Mouse (Mus musculus): Measurements from ENCODE around the gene Atg7. TPM values are rescaled to one million over a fixed set of nuclear protein-coding genes. Genes with fewer than 3 reads are reported as not detected.

The Atg7 gene
- total RNA-seq, 2 experiments from 2014 or later, result 15.3 to 16.1 TPM

DNA sequence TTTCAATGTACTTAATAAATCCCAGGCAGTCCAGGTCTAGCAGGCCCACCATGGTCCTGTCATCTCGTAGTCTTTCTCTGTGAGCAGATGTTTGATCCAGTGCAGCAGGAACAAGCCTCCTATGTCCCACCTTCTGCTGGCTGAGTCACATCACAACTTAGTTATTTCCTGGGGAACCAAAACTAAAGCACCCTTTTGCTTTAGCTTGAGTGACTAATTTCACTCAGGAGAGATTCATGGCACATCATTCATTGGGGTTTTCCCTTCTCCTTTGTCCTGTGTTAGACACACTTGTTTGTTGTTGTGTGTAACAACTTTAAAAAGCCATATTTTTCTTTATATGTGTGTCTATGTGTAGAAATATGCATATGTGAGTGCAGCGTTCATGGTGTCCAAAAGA is 200.0 kb downstream of the Atg7 start:
- intact Hi-C loops (cut with DNase I), result no loop called here
- DNase-seq, result no peak

DNA sequence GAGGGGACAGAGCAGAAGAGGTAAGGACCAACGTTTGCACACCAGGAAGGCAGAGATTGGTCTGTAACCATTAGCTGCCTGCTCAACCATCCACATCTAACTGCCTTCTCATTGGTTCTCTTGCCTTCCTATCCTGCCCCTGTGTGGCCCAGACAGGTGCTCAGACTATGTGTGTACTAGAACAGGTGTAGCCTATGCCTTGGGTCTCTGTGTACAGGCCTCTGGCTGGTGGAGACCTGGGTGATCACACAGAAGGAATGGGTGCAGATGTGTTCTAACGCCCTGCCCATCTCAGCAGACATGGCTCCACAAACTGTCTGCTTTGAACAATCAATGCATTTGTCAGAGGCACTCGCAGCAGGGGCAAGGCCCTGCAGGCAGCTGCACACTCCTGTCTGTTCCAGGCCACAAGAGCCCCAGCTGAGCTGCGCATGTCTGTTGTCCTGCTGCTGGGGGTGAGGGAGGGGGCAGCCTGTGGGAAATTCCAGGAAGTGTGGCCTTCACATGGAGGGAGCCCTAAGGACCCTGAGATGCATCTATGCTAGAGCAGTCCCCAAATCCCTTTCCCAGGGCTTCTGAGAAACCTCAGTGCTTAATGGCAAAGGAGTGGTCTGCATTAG is 203.4 kb downstream of the Atg7 start:
- intact Hi-C loops (cut with DNase I), result no loop called here
- no peak for DNase-seq

DNA sequence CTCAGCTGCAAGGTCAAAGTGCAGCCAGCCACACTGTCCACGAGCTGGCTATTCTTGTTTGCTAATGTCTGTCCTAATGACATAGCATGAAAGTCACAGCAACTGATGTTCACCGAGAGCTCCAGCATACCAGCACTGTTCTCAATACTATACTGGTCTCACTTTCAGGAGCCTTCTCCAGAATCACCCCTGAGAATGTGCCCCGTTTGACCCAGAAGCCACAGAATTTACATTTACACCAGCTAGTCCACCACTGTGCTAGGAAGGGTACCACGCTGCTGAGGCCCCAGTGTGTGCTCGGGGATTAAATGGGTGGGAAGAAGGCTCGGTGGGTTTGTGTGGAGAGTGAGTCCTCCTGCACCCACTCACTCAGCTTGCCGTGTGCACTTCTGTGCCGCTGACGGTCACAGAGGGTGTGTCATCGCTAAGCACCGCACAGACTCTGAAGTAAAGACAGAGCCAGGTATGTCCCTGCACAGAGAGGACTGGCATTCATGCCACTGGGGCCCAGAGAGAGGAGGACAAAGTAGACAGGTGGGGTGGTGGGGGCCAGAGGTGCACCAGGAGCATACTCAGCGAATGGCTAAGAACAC is 204.8 kb downstream of the Atg7 start:
- intact Hi-C loops (cut with DNase I), result no loop called here
- DNase-seq, result no peak

- intact Hi-C loops (cut with DNase I), result no loop called here
- DNase-seq, result no peak
Measured at GRCm38 (mm10) chr6:114848761-114849160, 205.9 kb downstream of the Atg7 start.

GRCm38 (mm10) chr6:114849787-114850186 is 206.9 kb downstream of the Atg7 start:
- no peak for DNase-seq
- intact Hi-C loops (cut with DNase I), result loop anchor here (10.0 kb wide), 1 partner anchor 185 kb away; the partner anchor contains the start of gene Tamm41

- intact Hi-C loops (cut with DNase I), result loop anchor here (10.0 kb wide), 1 partner anchor 183 kb away; the partner anchor contains the start of gene Tamm41
- no peak for DNase-seq
Measured at GRCm38 (mm10) chr6:114851688-114852087, 208.8 kb downstream of the Atg7 start.

GRCm38 (mm10) chr6:114852739-114853138 is 209.8 kb downstream of the Atg7 start:
- intact Hi-C loops (cut with DNase I), result loop anchor here (10.0 kb wide), 1 partner anchor 182 kb away; the partner anchor contains the start of gene Tamm41
- DNase-seq, result no peak

- intact Hi-C loops (cut with DNase I), result loop anchor here (10.0 kb wide), 1 partner anchor 180 kb away; the partner anchor contains the start of gene Tamm41
- DNase-seq, result no peak
Measured at GRCm38 (mm10) chr6:114854368-114854767, 211.5 kb downstream of the Atg7 start.

DNA sequence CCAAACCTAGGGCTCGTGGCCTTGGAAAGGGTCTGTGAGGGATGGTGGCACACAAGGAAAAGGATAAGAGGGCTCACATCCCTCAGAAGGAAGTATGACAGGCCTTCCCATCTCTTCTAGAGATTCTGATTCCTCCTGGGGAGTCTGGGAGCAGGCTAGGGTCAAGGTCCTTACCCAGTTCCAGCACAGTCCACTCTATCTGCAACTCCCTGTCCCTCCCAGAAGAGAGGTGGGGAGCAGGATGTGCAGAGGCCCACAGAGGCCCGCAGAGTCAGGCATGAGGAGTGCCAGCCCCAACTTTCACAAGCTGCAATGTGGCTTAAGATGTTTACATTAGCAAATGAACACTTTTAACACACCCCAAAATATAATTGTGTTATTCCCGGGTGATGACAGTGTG is 212.7 kb downstream of the Atg7 start:
- intact Hi-C loops (cut with DNase I), result loop anchor here (10.0 kb wide), 1 partner anchor 179 kb away; the partner anchor contains the start of gene Tamm41
- DNase-seq, result no peak

GRCm38 (mm10) chr6:114856501-114856900 is 213.6 kb downstream of the Atg7 start:
- DNase-seq, result no peak
- intact Hi-C loops (cut with DNase I), result loop anchor here (10.0 kb wide), 1 partner anchor 178 kb away; the partner anchor contains the start of gene Tamm41

DNA sequence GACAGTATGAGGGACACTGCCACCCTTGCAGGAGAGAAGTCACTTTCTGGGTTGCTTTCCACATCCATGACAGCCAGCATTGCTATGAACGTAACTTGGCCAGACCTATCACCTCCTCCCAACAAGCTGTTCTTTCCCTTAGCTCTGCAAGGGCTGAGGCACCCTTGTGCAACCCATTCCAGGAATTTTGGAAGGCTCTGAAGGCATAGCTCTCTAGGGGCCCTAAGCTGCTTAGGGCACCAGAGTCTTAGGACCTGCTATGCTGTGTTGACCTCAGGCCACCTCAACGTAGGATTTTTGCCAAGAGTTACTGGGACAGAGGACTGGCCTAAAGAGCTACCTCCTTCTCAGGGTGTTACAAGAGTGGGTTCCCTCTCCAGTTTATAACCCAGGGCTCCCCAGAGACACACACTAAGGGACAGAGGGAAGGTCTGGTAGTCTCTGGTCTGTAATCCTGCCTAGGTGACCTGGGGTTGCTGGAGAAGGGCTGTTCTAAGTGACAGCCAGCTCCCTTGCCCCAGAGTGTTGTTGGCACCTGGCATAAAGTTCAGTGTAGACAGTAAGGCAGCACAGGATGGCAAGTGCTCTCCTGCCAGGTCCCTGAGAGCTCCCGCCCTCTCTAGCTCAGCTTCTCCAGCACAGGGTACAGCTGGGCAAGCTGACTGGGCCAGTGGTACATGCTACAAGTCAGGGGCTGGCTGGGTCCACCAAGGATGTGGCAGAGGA is 215.3 kb downstream of the Atg7 start:
- intact Hi-C loops (cut with DNase I), result loop anchor here (10.0 kb wide), 1 partner anchor 177 kb away; the partner anchor contains the start of gene Tamm41
- peak in 1 of 2 experiments; percentile 49 for DNase-seq

GRCm38 (mm10) chr6:114858722-114859053 is 215.8 kb downstream of the Atg7 start:
- no peak for DNase-seq
- intact Hi-C loops (cut with DNase I), result loop anchor here (10.0 kb wide), 1 partner anchor 176 kb away; the partner anchor contains the start of gene Tamm41

DNA sequence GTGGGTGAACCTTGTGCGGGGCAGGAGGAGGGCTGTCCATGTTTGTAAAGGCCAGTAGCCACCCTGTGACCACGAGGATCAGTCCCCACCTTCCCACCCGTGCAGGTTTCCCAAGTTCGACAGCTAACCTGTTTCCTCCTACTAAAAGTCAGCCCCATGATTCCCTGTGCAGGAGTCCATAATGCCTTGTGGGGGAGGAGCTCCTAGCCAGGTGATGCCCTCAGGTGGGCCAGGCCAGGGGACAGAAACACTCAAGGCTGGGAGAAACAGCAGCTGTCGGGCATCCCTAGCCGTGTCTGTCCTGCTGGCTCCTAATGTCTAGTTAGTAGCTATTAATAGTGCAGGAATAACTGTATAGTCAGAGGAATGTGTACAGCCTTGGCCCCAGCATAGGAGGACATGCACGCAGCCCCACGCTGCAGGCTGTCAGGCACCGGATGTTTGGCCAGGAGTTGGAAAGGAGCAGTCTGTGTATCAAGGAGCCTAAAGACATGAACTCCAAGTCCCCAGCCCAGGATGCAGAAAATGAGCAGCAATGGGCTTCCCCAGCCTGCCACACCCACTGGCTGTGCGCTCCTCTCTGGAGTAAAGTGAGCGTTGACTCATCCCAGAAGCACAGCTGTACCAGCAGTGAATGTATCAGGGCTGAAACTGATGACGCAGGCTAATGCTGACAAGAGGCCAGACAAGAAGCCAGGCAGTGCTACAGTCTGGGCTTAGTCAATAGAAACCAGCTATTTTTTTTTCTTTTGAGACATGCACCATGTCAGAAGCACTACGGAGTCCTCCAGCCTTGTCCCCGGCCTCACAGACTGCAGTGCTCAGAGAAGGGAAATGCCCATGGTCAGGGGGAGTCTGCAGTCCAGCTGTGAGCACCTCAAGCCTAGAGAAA is 218.0 kb downstream of the Atg7 start:
- peak; percentile 68 to 75 for DNase-seq
- intact Hi-C loops (cut with DNase I), result no loop called here

- intact Hi-C loops (cut with DNase I), result no loop called here
Measured at GRCm38 (mm10) chr6:114861591-114861990, 218.7 kb downstream of the Atg7 start.

DNA sequence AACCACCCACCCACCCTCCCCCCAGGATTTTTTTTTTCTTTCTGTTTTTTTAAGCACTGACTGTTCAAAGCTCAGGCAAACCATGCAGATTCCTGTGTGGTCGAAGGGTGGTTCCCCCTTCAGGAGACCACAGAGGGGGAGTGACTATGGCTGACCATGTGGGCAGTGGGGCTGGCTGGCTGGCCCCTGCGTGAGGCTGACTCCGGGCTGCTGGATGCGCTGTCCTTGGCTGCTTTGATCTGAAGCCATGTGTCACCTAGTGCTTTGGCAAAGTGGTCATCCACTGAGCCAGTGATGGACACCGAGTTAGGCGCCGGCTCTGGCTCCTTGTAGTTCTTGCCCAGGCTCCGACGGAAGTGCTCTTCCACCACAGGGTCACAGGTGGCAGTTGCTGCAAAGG is 219.1 kb downstream of the Atg7 start:
- intact Hi-C loops (cut with DNase I), result no loop called here
- DNase-seq, result no peak

More at GRCm38 (mm10) chr6:114861591-114861990, 218.7 kb downstream of the Atg7 start:
- no peak for DNase-seq

DNA sequence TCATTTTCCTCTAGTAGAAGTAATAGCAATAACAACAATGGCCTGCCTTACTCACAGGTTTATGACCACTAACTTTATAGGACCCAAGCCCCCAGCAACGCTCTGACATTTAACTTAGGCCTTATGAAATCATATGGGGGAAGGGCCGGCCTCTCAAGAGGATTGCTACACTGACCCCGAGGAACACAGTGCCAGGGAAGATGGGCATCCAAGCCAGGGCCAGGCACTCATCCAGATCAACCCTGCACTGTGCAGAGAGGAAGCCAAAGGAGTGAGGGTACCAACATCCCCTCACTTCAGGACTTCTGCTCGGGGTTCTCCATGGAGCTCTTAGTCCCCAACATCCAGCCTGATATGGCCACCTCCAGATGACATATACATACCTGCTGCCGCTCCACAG is 220.6 kb downstream of the Atg7 start:
- no peak for DNase-seq
- intact Hi-C loops (cut with DNase I), result no loop called here

- intact Hi-C loops (cut with DNase I), result no loop called here
- no peak for DNase-seq
Measured at GRCm38 (mm10) chr6:114864421-114864820, 221.5 kb downstream of the Atg7 start.

- intact Hi-C loops (cut with DNase I), result no loop called here
Measured at GRCm38 (mm10) chr6:114866078-114866477, 223.2 kb downstream of the Atg7 start.

DNA sequence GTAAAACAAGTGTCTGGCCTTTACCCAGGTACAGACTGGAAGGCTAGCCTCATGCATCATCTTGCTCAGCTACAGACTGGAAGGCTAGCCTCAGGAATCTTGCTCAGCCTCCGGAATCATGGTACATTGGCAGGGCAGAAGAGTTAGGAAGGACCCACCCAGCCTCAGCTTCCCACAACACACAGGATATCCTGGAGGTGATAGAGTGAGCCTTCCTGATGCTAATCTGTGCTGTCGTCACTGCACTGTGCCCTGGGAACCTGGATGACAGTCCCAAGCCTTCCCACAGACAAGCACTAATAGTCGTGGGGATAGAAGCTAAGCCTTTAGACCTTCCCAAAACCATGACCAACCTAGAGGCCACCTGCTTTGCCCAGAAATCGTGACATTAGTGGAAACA is 223.7 kb downstream of the Atg7 start:
- DNase-seq, result no peak
- intact Hi-C loops (cut with DNase I), result no loop called here

More at GRCm38 (mm10) chr6:114866078-114866477, 223.2 kb downstream of the Atg7 start:
- DNase-seq, result no peak

DNA sequence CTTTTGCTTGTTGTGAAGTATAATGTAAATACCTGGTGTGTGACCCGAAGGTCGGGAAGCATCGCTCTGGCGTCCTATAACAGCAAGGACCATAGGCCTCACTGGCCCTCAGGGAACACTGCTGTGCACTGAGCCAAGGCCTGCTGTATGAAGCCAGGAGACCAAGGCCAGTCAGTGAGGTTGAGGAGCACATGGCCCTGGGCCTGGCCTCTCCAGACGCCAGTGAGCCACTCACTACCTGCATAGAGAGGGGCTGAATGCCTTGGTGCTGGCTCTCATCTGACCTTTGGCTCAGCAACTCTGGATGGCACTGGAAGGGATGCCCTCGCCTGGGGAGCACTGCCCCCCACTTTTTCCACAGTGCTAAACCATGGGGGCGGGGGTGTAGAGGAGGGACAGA is 225.8 kb downstream of the Atg7 start:
- intact Hi-C loops (cut with DNase I), result loop anchor here (2.0 kb wide), 1 partner anchor 48 kb away; no protein-coding TSS in a partner anchor

More for the DNA sequence above, 225.8 kb downstream of the Atg7 start:
- no peak for DNase-seq

Measured in heart, postnatal 10 days (tissue).